Mouse (Mus musculus): ENCODE data around the gene Tle2. TPM values are rescaled to one million over a fixed set of nuclear protein-coding genes. Genes with fewer than 3 reads are reported as not detected.

The Tle2 gene
- polyA plus RNA-seq, 1 experiment from 2014 or later: 39.4 TPM

- no peak overlapping the region for H3K27ac ChIP-seq
- H3K4me2 ChIP-seq: peak overlapping the region; percentile 93
- H3K27me3 ChIP-seq: no peaks in the 10 kb centered on the region
- peaks cover 31% of the 10 kb centered on the region for H3K4me1 ChIP-seq (replicated peaks)
- no peaks in the 10 kb centered on the region for H3K9me3 ChIP-seq
- H3K36me3 ChIP-seq: peaks cover 28% of the 10 kb centered on the region
- peak overlapping the region; percentile 97 for H3K4me3 ChIP-seq (replicated peaks)
- no peak for ATAC-seq (ENCODE audit: insufficient number of reproducible peaks, insufficient read depth, low FRiP score, low TSS enrichment, low read depth)
- peak overlapping the region; percentile 93 for H3K9ac ChIP-seq (replicated peaks)
- WGBS: 81% methylated on average over 1 of the region's 1 CpGs
Measured at GRCm38 (mm10) chr10:81543633-81544032, 30.7 kb upstream of the Tle2 start.

- Histone ChIP-seq H3K9ac (replicated peaks) (peak overlapping the region; percentile 93), H3K27me3 (no peaks in the 10 kb centered on the region), H3K36me3 (peaks cover 21% of the 10 kb centered on the region), H3K27ac (peak overlapping the region; percentile 78), H3K4me2 (peak overlapping the region; percentile 93), H3K4me1 (replicated peaks) (peaks cover 31% of the 10 kb centered on the region), H3K4me3 (replicated peaks) (peak overlapping the region; percentile 97), H3K9me3 (no peaks in the 10 kb centered on the region)
- 1% methylated on average over 85 of the region's 93 CpGs for WGBS
- peak; percentile 10 for ATAC-seq (ENCODE audit: insufficient number of reproducible peaks, insufficient read depth, low FRiP score, low TSS enrichment, low read depth)
Measured at GRCm38 (mm10) chr10:81544296-81545160, 29.8 kb upstream of the Tle2 start.

- H3K9ac ChIP-seq (replicated peaks): peak within 1 kb of the TSS; percentile 93
- peak within 1 kb of the TSS; percentile 97 for H3K4me3 ChIP-seq (replicated peaks)
- peak within 1 kb of the TSS; percentile 80 for H3K27ac ChIP-seq
- no peaks in the 10 kb centered on the region for H3K9me3 ChIP-seq
- H3K4me1 ChIP-seq (replicated peaks): peaks cover 31% of the 10 kb centered on the region
- peak within 1 kb of the TSS; percentile 93 for H3K4me2 ChIP-seq
- no peaks in the 10 kb centered on the region for H3K27me3 ChIP-seq
- WGBS: 2% methylated on average over 59 of the region's 59 CpGs
- peak; percentile 92 for ATAC-seq (ENCODE audit: insufficient number of reproducible peaks, insufficient read depth, low FRiP score, low TSS enrichment, low read depth)
- H3K36me3 ChIP-seq: peaks cover 13% of the 10 kb centered on the region
Measured at GRCm38 (mm10) chr10:81545161-81545747, 29.1 kb upstream of the Tle2 start, which contains the start of gene Gna11. TSS of gene Gna11 (minus strand) at chr10:81545190.

- H3K27me3 ChIP-seq: no peaks in the 10 kb centered on the region
- ATAC-seq (ENCODE audit: insufficient number of reproducible peaks, insufficient read depth, low FRiP score, low TSS enrichment, low read depth): no peak
- no peak overlapping the region for H3K27ac ChIP-seq
- peaks cover 32% of the 10 kb centered on the region for H3K4me1 ChIP-seq (replicated peaks)
- H3K4me3 ChIP-seq (replicated peaks): no peak overlapping the region
- no peak overlapping the region for H3K4me2 ChIP-seq
- H3K9me3 ChIP-seq: no peaks in the 10 kb centered on the region
- H3K36me3 ChIP-seq: peaks cover 12% of the 10 kb centered on the region; the same call in 1 of the 2 replicates
- peak overlapping the region; percentile 28; the same call in 1 of the 2 replicates for H3K9ac ChIP-seq (replicated peaks)
- WGBS: 77% methylated on average over 5 of the region's 5 CpGs
Measured at GRCm38 (mm10) chr10:81546332-81546731, 28.0 kb upstream of the Tle2 start.

- no peak for ATAC-seq (ENCODE audit: insufficient number of reproducible peaks, insufficient read depth, low FRiP score, low TSS enrichment, low read depth)
- Histone ChIP-seq H3K4me2 (no peak overlapping the region), H3K9me3 (no peaks in the 10 kb centered on the region), H3K27me3 (no peaks in the 10 kb centered on the region), H3K4me3 (replicated peaks) (no peak overlapping the region), H3K9ac (replicated peaks) (peak overlapping the region; percentile 28; the same call in 1 of the 2 replicates), H3K36me3 (0 out of 2 replicates have a peak, but pooled peaks cover 7% of the 10 kb centered on the region), H3K27ac (no peak overlapping the region), H3K4me1 (replicated peaks) (peaks cover 33% of the 10 kb centered on the region)
- WGBS: 93% methylated on average over 13 of the region's 13 CpGs
Measured at GRCm38 (mm10) chr10:81546788-81547571, 27.4 kb upstream of the Tle2 start.

GRCm38 (mm10) chr10:81548944-81549343 is 25.4 kb upstream of the Tle2 start:
- no peak overlapping the region for H3K4me2 ChIP-seq
- H3K27me3 ChIP-seq: no peaks in the 10 kb centered on the region
- H3K9ac ChIP-seq (replicated peaks): no peak overlapping the region
- H3K36me3 ChIP-seq: no peaks in the 10 kb centered on the region
- H3K4me1 ChIP-seq (replicated peaks): peaks cover 14% of the 10 kb centered on the region
- H3K4me3 ChIP-seq (replicated peaks): no peak overlapping the region
- 63% methylated on average over 5 of the region's 5 CpGs for WGBS
- no peak for ATAC-seq (ENCODE audit: insufficient number of reproducible peaks, insufficient read depth, low FRiP score, low TSS enrichment, low read depth)
- H3K9me3 ChIP-seq: 0 out of 2 replicates have a peak, but pooled peaks cover 3% of the 10 kb centered on the region
- H3K27ac ChIP-seq: no peak overlapping the region

- Histone ChIP-seq H3K9ac (replicated peaks) (no peak overlapping the region; the same call in 1 of the 2 replicates), H3K36me3 (no peaks in the 10 kb centered on the region), H3K9me3 (0 out of 2 replicates have a peak, but pooled peaks cover 3% of the 10 kb centered on the region), H3K27me3 (no peaks in the 10 kb centered on the region), H3K27ac (no peak overlapping the region), H3K4me3 (replicated peaks) (no peak overlapping the region), H3K4me1 (replicated peaks) (peaks cover 11% of the 10 kb centered on the region), H3K4me2 (no peak overlapping the region)
- ATAC-seq (ENCODE audit: insufficient number of reproducible peaks, insufficient read depth, low FRiP score, low TSS enrichment, low read depth): no peak
- 11% methylated on average over 7 of the region's 7 CpGs for WGBS
Measured at GRCm38 (mm10) chr10:81550257-81550656, 24.1 kb upstream of the Tle2 start.

- peak overlapping the region; percentile 8; the same call in 1 of the 2 replicates for H3K4me2 ChIP-seq
- peak; percentile 80 for ATAC-seq (ENCODE audit: insufficient number of reproducible peaks, insufficient read depth, low FRiP score, low TSS enrichment, low read depth)
- H3K9me3 ChIP-seq: peaks cover 6% of the 10 kb centered on the region; the same call in 1 of the 2 replicates
- H3K4me1 ChIP-seq (replicated peaks): peaks cover 7% of the 10 kb centered on the region
- WGBS: 5% methylated on average over 12 of the region's 12 CpGs
- H3K27me3 ChIP-seq: no peaks in the 10 kb centered on the region
- no peak overlapping the region for H3K4me3 ChIP-seq (replicated peaks)
- H3K36me3 ChIP-seq: no peaks in the 10 kb centered on the region
- 0 out of 2 replicates have a peak overlapping the region, but pooled peaks have one; percentile 41 for H3K27ac ChIP-seq
- no peak overlapping the region for H3K9ac ChIP-seq (replicated peaks)
Measured at GRCm38 (mm10) chr10:81551597-81552102, 22.7 kb upstream of the Tle2 start.

GRCm38 (mm10) chr10:81553232-81553631 is 21.1 kb upstream of the Tle2 start:
- Histone ChIP-seq H3K4me1 (replicated peaks) (peaks cover 7% of the 10 kb centered on the region), H3K27ac (no peak overlapping the region), H3K4me2 (no peak overlapping the region), H3K9me3 (peaks cover 6% of the 10 kb centered on the region; the same call in 1 of the 2 replicates), H3K27me3 (no peaks in the 10 kb centered on the region), H3K4me3 (replicated peaks) (no peak overlapping the region), H3K9ac (replicated peaks) (no peak overlapping the region), H3K36me3 (no peaks in the 10 kb centered on the region)
- WGBS: 89% methylated on average over 5 of the region's 5 CpGs
- ATAC-seq (ENCODE audit: insufficient number of reproducible peaks, insufficient read depth, low FRiP score, low TSS enrichment, low read depth): no peak

- 76% methylated on average over 6 of the region's 6 CpGs for WGBS
- peaks cover 12% of the 10 kb centered on the region for H3K4me1 ChIP-seq (replicated peaks)
- no peak for ATAC-seq (ENCODE audit: insufficient number of reproducible peaks, insufficient read depth, low FRiP score, low TSS enrichment, low read depth)
- peaks cover 6% of the 10 kb centered on the region; the same call in 1 of the 2 replicates for H3K9me3 ChIP-seq
- H3K4me2 ChIP-seq: no peak overlapping the region
- H3K27ac ChIP-seq: no peak overlapping the region
- H3K27me3 ChIP-seq: no peaks in the 10 kb centered on the region
- no peak overlapping the region for H3K4me3 ChIP-seq (replicated peaks)
- no peaks in the 10 kb centered on the region for H3K36me3 ChIP-seq
- no peak overlapping the region for H3K9ac ChIP-seq (replicated peaks)
Measured at GRCm38 (mm10) chr10:81553807-81554755, 20.3 kb upstream of the Tle2 start.
